Mouse (Mus musculus) neural tube, embryonic 11.5 days (tissue): ENCODE results near the gene 2310033P09Rik. TPM values are rescaled to one million over a fixed set of nuclear protein-coding genes. Genes with fewer than 3 reads are reported as not detected.

Experiments used
- ATAC-seq: fragments of 200-750 bp; cut with Nextera tagmentation; 2 replicates; pipeline ENCODE4 v1.8.0; 2017; ENCODE audit warnings: moderate number of reproducible peaks, mild to moderate bottlenecking, moderate TSS enrichment, moderate library complexity; ENCODE audit not compliant: insufficient read depth, low FRiP score, low TSS enrichment
- DNase-seq: peaks from one replicate; pipeline ENCODE4 v3.0.0-alpha.2; 2015; ENCODE audit warnings: low spot score
- H3K27ac ChIP-seq: fragments of 300-500 bp; sonication (generic); 2 replicates; pipeline ENCODE4 v1.5.1; 2014; ENCODE audit warnings: low read depth, mild to moderate bottlenecking, low read length
- H3K27me3 ChIP-seq: fragments of 300-500 bp; sonication (generic); 2 replicates; pipeline ENCODE4 v1.6.1; 2014; ENCODE audit warnings: mild to moderate bottlenecking, low read length, mixed read lengths; ENCODE audit not compliant: control insufficient read depth, insufficient read depth
- H3K36me3 ChIP-seq: fragments of 300-500 bp; sonication (generic); 2 replicates; pipeline ENCODE4 v1.6.1; 2014; ENCODE audit warnings: mild to moderate bottlenecking, low read length, moderate library complexity, mixed read lengths; ENCODE audit not compliant: control insufficient read depth, insufficient read depth
- H3K4me1 ChIP-seq: fragments of 300-500 bp; sonication (generic); 2 replicates; pipeline ENCODE4 v1.6.1; 2014; ENCODE audit warnings: low read length, mixed read lengths; ENCODE audit not compliant: control insufficient read depth, insufficient read depth
- H3K4me2 ChIP-seq: fragments of 300-500 bp; sonication (generic); 2 replicates; pipeline ENCODE4 v1.6.1; 2014; ENCODE audit warnings: low read depth, mild to moderate bottlenecking, moderate library complexity
- H3K4me3 ChIP-seq: fragments of 300-500 bp; sonication (generic); 2 replicates; pipeline ENCODE4 v1.5.1; 2014; ENCODE audit warnings: low read depth, low read length
- H3K9ac ChIP-seq: fragments of 300-500 bp; sonication (generic); 2 replicates; pipeline ENCODE4 v1.6.1; 2014; ENCODE audit warnings: mild to moderate bottlenecking, low read length
- H3K9me3 ChIP-seq: fragments of 300-500 bp; sonication (generic); 2 replicates; pipeline ENCODE4 v1.6.1; 2016; ENCODE audit warnings: low read length; ENCODE audit not compliant: control insufficient read depth
- WGBS: fragments of 180-500 bp; shearing (Covaris S2); extraction: QIAGEN DNeasy Blood & Tissue Kit; methylation state at CpG from one replicate; pipeline ENCODE4 v1.1.7; 2014; 5-methylcytosine and 5-hydroxymethylcytosine counted together
- polyA plus RNA-seq: library from polyadenylated mRNA; unstranded; fragments of >200 nt; fragmentation: Nextera tagmentation; extraction: Ambion mirVana; gene quantifications from 2 replicates; pipeline ENCODE4 v1.2.1, GENCODE M21; 2014

Gene 2310033P09Rik
- 31.0 and 33.1 TPM in 2 replicates for polyA plus RNA-seq

DNA sequence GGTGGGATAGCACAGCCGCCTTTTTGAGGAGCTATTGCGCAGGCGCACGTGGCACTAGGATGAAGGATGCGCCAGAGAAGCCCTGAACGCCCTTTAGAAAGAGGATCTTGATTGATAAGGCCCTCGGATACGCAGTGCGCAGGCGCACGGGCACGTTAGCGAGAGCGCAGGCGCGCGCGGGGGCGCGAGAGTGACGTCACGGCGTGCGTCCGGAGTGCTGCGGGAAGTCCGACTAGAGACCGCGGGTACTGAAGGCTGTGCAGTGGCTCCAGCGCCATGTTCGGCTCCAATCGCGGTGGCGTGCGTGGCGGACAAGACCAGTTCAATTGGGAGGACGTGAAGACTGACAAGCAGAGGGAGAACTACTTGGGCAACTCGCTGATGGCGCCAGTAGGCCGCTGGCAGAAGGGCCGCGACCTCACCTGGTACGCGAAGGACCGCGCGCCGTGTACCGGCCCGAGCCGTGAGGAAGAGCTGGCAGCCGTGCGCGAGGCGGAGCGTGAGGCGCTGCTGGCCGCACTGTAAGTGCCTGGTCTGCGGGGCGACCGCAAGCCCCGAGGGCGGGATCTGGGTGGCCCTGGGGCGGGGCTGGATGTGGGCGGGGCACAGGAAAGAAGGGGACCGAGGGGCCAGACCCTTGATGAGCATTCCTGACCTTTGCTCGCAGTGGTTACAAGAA is at the start of gene 2310033P09Rik:
Gene 2310033P09Rik (plus strand): TSS at position 169 of the 679 bp plus-strand sequence.
- H3K4me1 ChIP-seq, result 0 out of 2 replicates have a peak, but pooled peaks cover 8% of the 10 kb centered on the region
- peaks cover 17% of the 10 kb centered on the region for H3K36me3 ChIP-seq
- no peaks in the 10 kb centered on the region for H3K9me3 ChIP-seq
- H3K4me3 ChIP-seq, result peak within 1 kb of the TSS; percentile 64
- peak within 1 kb of the TSS; percentile 60 for H3K9ac ChIP-seq
- ATAC-seq (peak; percentile 87), DNase-seq (peak; percentile 99)
- H3K27ac ChIP-seq, result peak within 1 kb of the TSS; percentile 50
- H3K27me3 ChIP-seq, result no peaks in the 10 kb centered on the region
- WGBS, result under 1% methylated on average over 54 of the region's 67 CpGs
- peak within 1 kb of the TSS; percentile 82 for H3K4me2 ChIP-seq

DNA sequence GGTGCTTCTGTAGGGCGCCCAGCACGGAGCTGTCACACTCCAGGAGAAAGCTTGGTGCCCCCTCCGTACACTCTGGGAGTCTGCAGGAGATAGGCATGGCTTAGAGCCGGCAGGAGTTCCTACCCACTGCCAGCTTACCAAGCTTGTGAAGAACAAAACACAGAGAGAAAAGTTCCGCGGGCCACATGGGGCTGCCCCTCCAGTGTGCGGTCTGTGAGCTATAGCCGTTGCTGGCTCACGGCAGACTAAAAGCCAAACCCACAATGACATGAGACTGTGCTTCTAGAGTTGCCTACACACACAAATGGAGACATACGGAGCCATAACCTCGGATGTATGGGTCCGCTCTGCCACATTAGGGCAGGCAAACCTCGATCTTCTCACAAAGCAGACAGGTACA is 49.0 kb upstream of the 2310033P09Rik start:
- H3K9me3 ChIP-seq, result no peaks in the 10 kb centered on the region
- no peaks in the 10 kb centered on the region for H3K27me3 ChIP-seq
- H3K4me1 ChIP-seq, result peaks cover 2% of the 10 kb centered on the region; the same call in 1 of the 2 replicates
- 91% methylated on average over 13 of the region's 13 CpGs for WGBS
- no peak for ATAC-seq
- DNase-seq, result no peak
- no peaks in the 10 kb centered on the region; the same call in 1 of the 2 replicates for H3K36me3 ChIP-seq
- no peak overlapping the region for H3K9ac ChIP-seq
- no peak overlapping the region for H3K4me3 ChIP-seq
- no peak overlapping the region for H3K27ac ChIP-seq
- no peak overlapping the region for H3K4me2 ChIP-seq

DNA sequence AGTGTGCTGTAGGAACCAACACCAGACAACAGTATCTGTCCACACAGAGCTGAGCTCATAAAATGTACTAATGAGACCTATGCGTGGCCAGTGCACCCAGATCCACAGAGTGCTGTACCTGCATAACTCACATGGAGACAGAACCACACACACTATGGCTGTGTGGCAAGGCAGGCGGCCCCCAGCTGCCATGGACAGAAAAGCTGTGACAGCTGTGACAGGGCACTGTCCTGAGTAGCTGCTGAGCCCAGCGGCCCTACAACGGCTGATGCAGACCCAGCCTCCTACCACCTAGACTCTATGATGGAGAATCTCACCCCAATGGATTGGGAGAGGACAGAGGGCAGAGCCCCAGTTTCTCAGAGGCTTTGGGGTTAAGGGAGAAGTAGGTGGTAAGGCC is 48.6 kb upstream of the 2310033P09Rik start:
- no peak overlapping the region for H3K27ac ChIP-seq
- H3K4me3 ChIP-seq, result no peak overlapping the region
- H3K36me3 ChIP-seq, result no peaks in the 10 kb centered on the region; the same call in 1 of the 2 replicates
- DNase-seq (no peak), ATAC-seq (no peak)
- H3K9me3 ChIP-seq, result no peaks in the 10 kb centered on the region
- H3K9ac ChIP-seq, result no peak overlapping the region
- no peak overlapping the region for H3K4me2 ChIP-seq
- 93% methylated on average over 4 of the region's 4 CpGs for WGBS
- H3K27me3 ChIP-seq, result no peaks in the 10 kb centered on the region
- peaks cover 3% of the 10 kb centered on the region; the same call in 1 of the 2 replicates for H3K4me1 ChIP-seq

DNA sequence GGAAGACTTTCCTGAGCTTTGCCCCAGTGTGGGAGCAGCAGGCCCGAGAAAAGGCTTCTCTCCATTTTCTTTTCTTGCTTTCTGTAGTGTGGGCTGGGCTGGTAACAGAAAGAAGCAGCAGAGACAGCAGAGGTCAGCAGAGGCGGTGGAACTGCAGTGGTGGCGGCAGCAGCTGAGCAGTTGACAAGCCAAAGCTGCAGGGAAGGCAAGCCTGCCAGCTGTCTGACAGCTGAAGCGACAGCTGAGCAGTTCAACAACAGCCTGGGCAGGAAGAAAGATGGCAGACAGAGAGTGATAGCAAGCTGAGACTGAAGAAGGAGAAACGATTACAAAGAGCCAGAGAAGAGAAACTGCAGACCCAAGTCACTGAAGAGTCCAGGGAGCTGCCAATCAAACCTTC is 46.7 kb upstream of the 2310033P09Rik start:
- no peaks in the 10 kb centered on the region for H3K27me3 ChIP-seq
- DNase-seq (no peak), ATAC-seq (no peak)
- WGBS, result 77% methylated on average over 5 of the region's 5 CpGs
- H3K27ac ChIP-seq, result no peak overlapping the region
- no peak overlapping the region for H3K9ac ChIP-seq
- H3K9me3 ChIP-seq, result no peaks in the 10 kb centered on the region
- no peak overlapping the region for H3K4me2 ChIP-seq
- no peak overlapping the region for H3K4me3 ChIP-seq
- no peaks in the 10 kb centered on the region; the same call in 1 of the 2 replicates for H3K36me3 ChIP-seq
- peaks cover 3% of the 10 kb centered on the region; the same call in 1 of the 2 replicates for H3K4me1 ChIP-seq

DNA sequence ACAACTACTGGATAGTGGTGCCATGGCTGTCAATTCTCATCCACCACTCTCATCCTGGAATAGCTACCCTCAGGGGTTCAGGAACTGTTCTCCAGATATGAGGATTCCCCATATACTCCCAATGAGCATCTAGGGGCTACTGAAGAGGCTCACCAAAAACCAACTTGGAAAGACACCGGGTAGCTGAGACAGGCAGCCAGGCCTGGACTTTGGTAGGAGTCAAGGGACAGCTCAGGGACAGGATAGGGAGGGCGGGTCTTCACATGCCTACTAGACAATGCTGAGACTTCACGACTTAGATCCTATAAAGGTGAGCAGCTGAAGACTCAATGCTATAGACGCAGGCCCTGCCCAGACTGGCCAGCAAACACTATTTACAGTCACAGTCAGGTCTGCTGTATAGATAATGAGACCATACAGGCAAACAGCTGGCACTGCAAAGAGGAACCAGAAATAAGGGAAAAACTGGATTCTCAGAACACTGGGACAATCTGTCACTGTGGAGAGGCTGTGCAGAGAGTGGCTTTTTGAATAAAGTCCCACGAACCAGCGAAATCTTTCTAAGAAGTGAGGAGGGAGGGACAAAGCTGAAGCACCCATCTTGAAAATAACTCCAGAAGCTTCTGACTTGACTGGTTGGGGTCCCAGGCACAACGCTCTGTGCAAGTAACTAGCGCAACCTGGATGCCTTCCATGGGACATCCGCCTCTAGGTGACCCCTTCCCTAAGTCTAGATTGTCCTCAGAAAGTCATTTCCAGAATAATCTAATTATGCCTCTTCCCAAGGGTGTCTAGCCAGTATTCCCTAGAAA is 45.5 kb upstream of the 2310033P09Rik start:
- WGBS, result 60% methylated on average over 9 of the region's 9 CpGs
- Histone ChIP-seq H3K4me2 (peak overlapping the region; percentile 70), H3K27me3 (no peaks in the 10 kb centered on the region), H3K9ac (0 out of 2 replicates have a peak overlapping the region, but pooled peaks have one; percentile 2), H3K4me1 (peaks cover 3% of the 10 kb centered on the region; the same call in 1 of the 2 replicates), H3K36me3 (no peaks in the 10 kb centered on the region; the same call in 1 of the 2 replicates), H3K9me3 (no peaks in the 10 kb centered on the region), H3K4me3 (peak overlapping the region; percentile 58), H3K27ac (peak overlapping the region; percentile 88)
- ATAC-seq, result no peak; the same call in 1 of the 2 replicates
- DNase-seq, result peak; percentile 20

DNA sequence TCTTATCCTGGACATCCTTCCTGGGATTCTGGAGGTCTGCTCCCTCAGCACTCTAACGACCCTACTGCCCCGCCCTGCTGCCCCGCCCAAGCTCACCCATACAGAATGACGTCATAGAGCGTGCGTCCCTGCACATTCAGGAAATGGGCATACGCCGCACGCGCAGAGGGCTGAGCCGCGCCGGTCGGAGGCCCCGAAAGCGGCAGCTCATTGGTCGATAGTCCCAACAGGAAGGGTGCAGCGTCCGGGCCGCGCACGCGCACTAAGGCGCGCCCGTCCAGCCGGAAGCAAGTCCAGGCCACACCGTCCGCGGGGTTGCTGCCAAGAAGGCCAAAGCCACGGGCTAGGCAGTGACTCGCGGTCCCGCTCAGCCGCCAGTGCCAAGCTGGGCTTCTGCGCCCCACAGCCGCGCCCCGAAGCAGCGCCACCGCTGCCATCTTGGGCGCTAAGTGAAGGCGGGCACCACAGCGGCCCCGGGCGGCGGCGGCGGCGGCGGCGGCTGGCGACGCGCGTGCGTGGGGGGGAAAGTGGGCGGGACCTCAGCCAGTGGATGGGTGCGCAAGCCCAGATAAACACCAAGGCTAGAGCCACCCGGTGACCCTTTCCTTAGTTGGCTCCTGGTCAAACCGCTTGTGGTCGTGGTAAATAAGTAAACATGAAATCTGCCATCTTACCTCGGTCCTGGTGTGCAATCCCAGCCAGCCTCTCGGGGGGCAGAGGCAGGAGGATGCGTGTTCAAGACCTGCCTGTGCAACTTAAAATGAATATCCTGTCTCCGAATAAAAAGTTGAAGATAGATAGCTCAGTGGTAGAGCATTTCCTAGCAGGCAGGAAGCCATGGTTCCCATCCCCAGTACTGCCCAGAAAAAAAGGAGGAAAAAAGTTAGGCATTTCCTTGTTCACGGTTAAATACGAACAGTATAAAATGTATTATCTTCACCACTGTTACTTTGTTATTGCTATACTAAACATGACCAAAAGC is 44.6 kb upstream of the 2310033P09Rik start, which contains the start of gene Iba57:
Gene Iba57 (minus strand): TSS at position 485 of the 982 bp plus-strand sequence.
- 2% methylated on average over 59 of the region's 68 CpGs for WGBS
- Histone ChIP-seq H3K27me3 (no peaks in the 10 kb centered on the region), H3K4me2 (peak within 1 kb of the TSS; percentile 70), H3K9me3 (no peaks in the 10 kb centered on the region), H3K9ac (peak within 1 kb of the TSS; percentile 73), H3K4me1 (peaks cover 3% of the 10 kb centered on the region; the same call in 1 of the 2 replicates), H3K36me3 (no peaks in the 10 kb centered on the region), H3K4me3 (peak within 1 kb of the TSS; percentile 58), H3K27ac (peak within 1 kb of the TSS; percentile 88)
- peak; percentile 99 for ATAC-seq
- DNase-seq, result peak; percentile 99

DNA sequence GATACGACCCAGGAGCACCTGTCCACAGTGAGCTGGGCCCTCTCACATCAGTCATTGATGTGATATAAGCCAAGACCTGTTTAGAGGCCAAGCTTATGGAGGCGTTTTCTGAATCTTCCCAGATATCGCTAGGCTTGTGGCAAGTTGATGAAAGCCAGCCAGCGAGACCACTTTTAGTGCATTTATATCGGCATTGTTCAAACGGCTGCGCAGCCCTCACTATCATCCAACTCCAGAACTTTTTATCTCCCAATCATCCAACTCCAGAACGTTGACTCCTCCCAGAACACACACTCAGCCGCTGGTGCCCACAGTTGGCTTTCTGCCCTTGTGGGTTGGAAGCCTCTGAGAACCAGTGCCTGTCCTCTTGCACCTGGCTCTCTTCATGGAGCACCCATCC is 43.7 kb upstream of the 2310033P09Rik start:
- Histone ChIP-seq H3K27ac (0 out of 2 replicates have a peak overlapping the region, but pooled peaks have one; percentile 88), H3K9me3 (no peaks in the 10 kb centered on the region), H3K27me3 (no peaks in the 10 kb centered on the region), H3K4me3 (no peak overlapping the region; the same call in 1 of the 2 replicates), H3K9ac (peak overlapping the region; percentile 32; the same call in 1 of the 2 replicates), H3K4me1 (peaks cover 3% of the 10 kb centered on the region; the same call in 1 of the 2 replicates), H3K4me2 (peak overlapping the region; percentile 70), H3K36me3 (no peaks in the 10 kb centered on the region)
- WGBS, result 84% methylated on average over 9 of the region's 9 CpGs
- ATAC-seq (no peak), DNase-seq (no peak)
